Mouse (Mus musculus) hindbrain, embryonic 14.5 days (tissue): Measurements from ENCODE around the gene Prom1. TPM values are rescaled to one million over a fixed set of nuclear protein-coding genes. Genes with fewer than 3 reads are reported as not detected.

ENCODE experiments used
- ATAC-seq: fragments of 200-750 bp; cut with Nextera tagmentation; 2 replicates; pipeline ENCODE4 v1.8.0; 2017; ENCODE audit warnings: moderate number of reproducible peaks, mild to moderate bottlenecking, moderate TSS enrichment, moderate library complexity; ENCODE audit not compliant: low FRiP score
- DNase-seq: peaks from one replicate; pipeline ENCODE4 v3.0.0-alpha.2; 2015; ENCODE audit warnings: low spot score
- H3K27ac ChIP-seq: fragments of 300-500 bp; sonication (generic); 2 replicates; pipeline ENCODE4 v1.5.1; 2014; ENCODE audit warnings: mild to moderate bottlenecking, moderate library complexity
- H3K27me3 ChIP-seq: fragments of 300-500 bp; sonication (generic); 2 replicates; pipeline ENCODE4 v1.6.1; 2014; ENCODE audit warnings: mild to moderate bottlenecking, low read length, mixed read lengths; ENCODE audit not compliant: control insufficient read depth, insufficient read depth
- H3K36me3 ChIP-seq: fragments of 300-500 bp; sonication (generic); replicated peaks from 2 replicates; pipeline ENCODE4 v1.6.1; 2014; ENCODE audit not compliant: control insufficient read depth, insufficient read depth
- H3K4me1 ChIP-seq: fragments of 300-500 bp; sonication (generic); replicated peaks from 2 replicates; pipeline ENCODE4 v1.6.1; 2014; ENCODE audit warnings: antibody characterized with exemption, low read length, mixed read lengths; ENCODE audit not compliant: control insufficient read depth, insufficient read depth
- H3K4me2 ChIP-seq: fragments of 300-500 bp; sonication (generic); replicated peaks from 2 replicates; pipeline ENCODE4 v1.6.1; 2014; ENCODE audit warnings: mild to moderate bottlenecking, moderate library complexity
- H3K4me3 ChIP-seq: fragments of 300-500 bp; sonication (generic); replicated peaks from 2 replicates; pipeline ENCODE4 v1.5.1; 2014; ENCODE audit warnings: mild to moderate bottlenecking, low read length
- H3K9ac ChIP-seq: fragments of 300-500 bp; sonication (generic); 2 replicates; pipeline ENCODE4 v1.6.1; 2014
- H3K9me3 ChIP-seq: fragments of 300-500 bp; sonication (generic); 2 replicates; pipeline ENCODE4 v1.6.1; 2016; ENCODE audit warnings: low read length; ENCODE audit not compliant: control insufficient read depth
- WGBS: fragments of 180-500 bp; shearing (Covaris S2); extraction: QIAGEN DNeasy Blood & Tissue Kit; methylation state at CpG from one replicate; pipeline ENCODE4 v1.1.7; 2014; 5-methylcytosine and 5-hydroxymethylcytosine counted together
- polyA plus RNA-seq: library from polyadenylated mRNA; unstranded; fragments of >200 nt; fragmentation: Nextera tagmentation; extraction: Ambion mirVana; gene quantifications from 2 replicates; pipeline ENCODE4 v1.2.1, GENCODE M21; 2014

Prom1 gene
- polyA plus RNA-seq, 1 experiment from 2014 or later: 42.6 TPM

GRCm38 (mm10) chr5:44087034-44087433 is 14.8 kb downstream of the Prom1 start:
- Histone ChIP-seq H3K36me3 (no peaks in the 10 kb centered on the region), H3K27me3 (no peaks in the 10 kb centered on the region), H3K9me3 (no peaks in the 10 kb centered on the region), H3K9ac (no peak overlapping the region), H3K27ac (no peak overlapping the region), H3K4me1 (no peaks in the 10 kb centered on the region), H3K4me3 (no peak overlapping the region), H3K4me2 (no peak overlapping the region)
- DNase-seq (no peak), ATAC-seq (no peak)
- 61% methylated on average over 5 of the region's 5 CpGs for WGBS

DNA sequence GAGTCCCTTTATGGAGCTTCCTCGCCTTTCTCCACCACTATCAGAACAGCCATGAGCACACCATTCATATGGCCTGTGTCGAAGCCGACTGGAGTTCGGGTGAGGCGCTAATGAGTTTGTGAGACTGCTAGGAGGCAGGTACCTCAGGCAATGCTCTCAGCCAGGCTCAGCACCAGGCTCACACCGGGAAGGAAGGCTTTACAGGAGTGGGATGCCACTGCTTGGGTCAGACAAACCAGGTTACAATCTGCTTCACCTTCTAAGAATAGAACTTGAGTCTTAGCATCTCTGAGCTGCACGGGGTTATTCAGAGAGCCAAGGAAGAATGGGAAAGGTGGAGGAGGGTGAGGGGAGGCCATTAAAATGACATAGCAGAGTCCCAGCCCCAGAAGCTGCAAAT is 16.0 kb downstream of the Prom1 start:
- H3K27me3 ChIP-seq: no peaks in the 10 kb centered on the region
- no peak overlapping the region for H3K27ac ChIP-seq
- ATAC-seq (no peak), DNase-seq (no peak)
- no peaks in the 10 kb centered on the region for H3K36me3 ChIP-seq
- no peak overlapping the region for H3K4me2 ChIP-seq
- H3K4me3 ChIP-seq: no peak overlapping the region
- no peak overlapping the region for H3K9ac ChIP-seq
- H3K4me1 ChIP-seq: no peaks in the 10 kb centered on the region
- H3K9me3 ChIP-seq: no peaks in the 10 kb centered on the region
- 93% methylated on average over 7 of the region's 7 CpGs for WGBS

DNA sequence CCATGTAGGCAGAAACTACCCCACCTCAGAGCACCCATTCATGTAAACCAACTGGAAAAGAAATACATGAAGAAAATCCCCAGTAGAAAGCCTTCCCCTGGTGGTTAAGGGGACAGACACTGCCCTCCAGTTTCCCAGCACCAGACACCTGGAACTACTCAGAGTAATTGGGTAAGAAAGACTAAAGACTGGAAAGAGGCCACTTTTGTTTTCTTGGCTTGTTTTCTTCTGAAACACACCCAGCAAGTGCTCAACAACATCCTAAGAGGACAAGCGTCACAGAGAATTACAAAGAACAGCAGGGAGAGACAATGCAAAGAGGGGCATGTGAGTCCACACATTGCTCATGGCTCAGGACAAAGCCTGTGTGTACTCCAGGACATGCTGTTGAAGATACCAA is 20.7 kb downstream of the Prom1 start:
- no peak for DNase-seq
- WGBS: 54% methylated on average over 1 of the region's 1 CpGs
- no peak overlapping the region for H3K27ac ChIP-seq
- H3K27me3 ChIP-seq: no peaks in the 10 kb centered on the region
- no peak overlapping the region for H3K4me3 ChIP-seq
- H3K36me3 ChIP-seq: no peaks in the 10 kb centered on the region
- H3K9me3 ChIP-seq: no peaks in the 10 kb centered on the region
- H3K9ac ChIP-seq: no peak overlapping the region
- H3K4me1 ChIP-seq: no peaks in the 10 kb centered on the region
- H3K4me2 ChIP-seq: no peak overlapping the region
- no peak for ATAC-seq

GRCm38 (mm10) chr5:44080276-44081054 is 21.4 kb downstream of the Prom1 start:
- Histone ChIP-seq H3K4me1 (no peaks in the 10 kb centered on the region), H3K4me2 (no peak overlapping the region)

DNA sequence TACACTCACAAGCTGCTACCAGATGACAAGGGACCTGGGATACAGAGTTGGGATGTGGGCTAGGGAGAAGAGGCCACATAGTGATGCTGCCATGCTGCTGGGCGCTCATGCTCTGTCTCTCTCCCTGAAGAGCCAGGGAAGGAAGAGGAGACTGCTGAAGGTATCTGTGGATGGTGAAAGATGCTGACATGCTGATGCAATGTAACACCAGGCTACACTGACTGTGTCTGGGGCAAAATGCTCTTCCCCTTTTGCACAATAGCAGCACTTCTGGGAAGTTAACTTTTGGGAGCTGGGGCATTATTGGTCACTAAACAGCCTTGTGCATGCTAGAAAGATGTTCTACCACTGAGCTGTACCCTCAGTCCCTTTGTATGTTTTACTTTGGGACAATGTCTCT is 26.4 kb downstream of the Prom1 start:
- Histone ChIP-seq H3K4me3 (no peak overlapping the region), H3K27ac (no peak overlapping the region), H3K4me1 (no peaks in the 10 kb centered on the region), H3K9me3 (no peaks in the 10 kb centered on the region), H3K27me3 (no peaks in the 10 kb centered on the region), H3K9ac (no peak overlapping the region), H3K4me2 (no peak overlapping the region), H3K36me3 (no peaks in the 10 kb centered on the region)
- ATAC-seq: no peak
- DNase-seq: no peak
- WGBS: 100% methylated on average over 1 of the region's 1 CpGs

More at GRCm38 (mm10) chr5:44080276-44081054, 21.4 kb downstream of the Prom1 start:
- Histone ChIP-seq H3K27me3 (no peaks in the 10 kb centered on the region), H3K4me3 (no peak overlapping the region), H3K9me3 (no peaks in the 10 kb centered on the region), H3K36me3 (no peaks in the 10 kb centered on the region), H3K9ac (no peak overlapping the region), H3K27ac (no peak overlapping the region)
- ATAC-seq: no peak
- DNase-seq: no peak
- WGBS: 77% methylated on average over 8 of the region's 8 CpGs

DNA sequence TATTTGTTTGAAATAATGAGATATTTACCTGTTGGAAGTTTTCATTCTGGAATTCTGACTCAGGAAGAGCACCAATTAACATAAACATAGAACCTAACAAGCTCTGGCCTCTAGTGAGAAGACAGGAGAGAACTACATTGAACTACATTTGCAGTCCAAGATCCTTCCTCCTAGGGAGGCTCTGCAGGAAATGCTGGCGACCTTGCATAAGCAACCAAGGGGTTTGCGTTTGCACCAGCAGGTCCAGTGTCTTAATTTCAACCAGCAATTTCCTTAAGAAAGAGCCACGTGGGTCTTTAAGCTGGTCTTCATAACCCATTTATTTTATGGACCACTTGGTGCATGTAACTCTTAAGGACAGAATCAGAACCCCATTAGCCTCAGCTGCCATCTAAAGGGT is 28.2 kb downstream of the Prom1 start:
- 78% methylated on average over 3 of the region's 3 CpGs for WGBS
- no peak for ATAC-seq
- Histone ChIP-seq H3K36me3 (no peaks in the 10 kb centered on the region), H3K27ac (no peak overlapping the region), H3K27me3 (no peaks in the 10 kb centered on the region), H3K4me2 (no peak overlapping the region), H3K4me3 (no peak overlapping the region), H3K9ac (no peak overlapping the region), H3K9me3 (no peaks in the 10 kb centered on the region), H3K4me1 (no peaks in the 10 kb centered on the region)
- no peak for DNase-seq

DNA sequence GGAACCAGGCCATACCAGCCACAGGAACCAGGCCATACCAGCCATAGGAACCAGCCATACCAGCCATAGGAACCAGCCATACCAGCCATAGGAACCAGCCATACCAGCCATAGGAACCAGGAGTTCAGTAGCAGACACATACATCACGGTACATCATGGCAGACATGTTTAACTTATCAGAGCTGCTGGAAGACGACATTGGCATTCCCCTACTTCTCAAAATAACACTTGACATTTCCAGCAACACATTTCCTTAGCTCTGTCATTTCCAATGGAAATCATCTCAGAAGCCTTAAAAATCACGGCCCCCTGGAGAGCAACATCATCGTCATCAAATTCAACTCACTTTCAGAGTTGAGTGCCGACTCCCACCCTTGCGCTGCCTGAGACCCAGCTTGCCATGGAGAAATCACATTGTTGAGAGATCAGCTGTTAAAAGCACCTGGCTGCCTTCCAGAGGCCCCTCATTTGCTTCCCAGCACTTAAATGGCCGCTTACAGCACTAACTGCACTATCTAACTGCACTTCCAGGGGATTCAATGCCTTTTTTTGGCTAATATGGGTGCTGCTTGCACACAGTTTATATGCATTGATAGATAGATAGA is 31.2 kb downstream of the Prom1 start:
- Histone ChIP-seq H3K36me3 (no peaks in the 10 kb centered on the region), H3K4me2 (no peak overlapping the region), H3K27ac (no peak overlapping the region), H3K4me3 (no peak overlapping the region), H3K9ac (no peak overlapping the region), H3K4me1 (no peaks in the 10 kb centered on the region), H3K9me3 (no peaks in the 10 kb centered on the region), H3K27me3 (no peaks in the 10 kb centered on the region)
- WGBS: 77% methylated on average over 7 of the region's 7 CpGs
- ATAC-seq: no peak
- DNase-seq: no peak

DNA sequence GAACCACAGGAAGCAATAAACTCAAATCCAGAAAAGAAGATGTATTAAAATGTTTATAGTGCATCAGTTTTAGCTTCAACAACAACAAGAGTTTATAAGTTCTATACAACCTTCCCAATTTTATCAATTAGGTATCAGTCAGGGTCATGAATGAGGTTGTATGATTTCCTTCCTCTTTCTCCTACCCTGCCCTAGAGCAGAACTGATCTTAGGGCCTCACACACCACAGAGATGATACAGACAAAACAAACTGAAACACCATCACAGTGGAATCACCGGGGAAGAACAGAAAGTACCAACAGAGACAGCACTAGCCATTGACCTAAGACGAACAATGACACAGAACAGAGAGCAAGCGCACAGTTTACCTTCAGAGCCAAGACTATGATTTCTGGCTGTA is 43.6 kb downstream of the Prom1 start:
- H3K9ac ChIP-seq: no peak overlapping the region
- H3K27me3 ChIP-seq: no peaks in the 10 kb centered on the region
- H3K36me3 ChIP-seq: no peaks in the 10 kb centered on the region
- no peak for ATAC-seq
- no peak for DNase-seq
- 97% methylated on average over 3 of the region's 3 CpGs for WGBS
- no peaks in the 10 kb centered on the region for H3K4me1 ChIP-seq
- no peaks in the 10 kb centered on the region for H3K9me3 ChIP-seq
- H3K27ac ChIP-seq: no peak overlapping the region
- no peak overlapping the region for H3K4me2 ChIP-seq
- no peak overlapping the region for H3K4me3 ChIP-seq

DNA sequence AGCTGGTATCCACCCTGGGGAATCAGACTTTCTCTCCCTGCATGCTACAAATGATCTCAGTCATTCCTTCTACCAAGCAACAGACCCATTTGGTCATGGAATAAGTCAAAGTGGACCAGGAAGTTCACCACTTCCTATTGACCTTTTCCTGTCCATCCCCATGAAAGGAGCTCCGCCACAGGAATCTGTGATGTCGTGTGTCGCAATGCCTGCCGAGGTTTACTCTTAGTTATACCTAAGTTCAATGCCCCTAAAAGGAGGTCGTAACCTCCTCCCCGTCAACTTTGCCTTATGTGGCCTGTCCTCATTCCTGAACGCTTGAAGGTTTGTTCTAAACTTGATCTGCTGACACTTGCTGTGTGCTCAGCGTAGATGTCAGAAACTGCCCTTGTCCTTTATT is 51.6 kb downstream of the Prom1 start:
- DNase-seq (no peak), ATAC-seq (no peak)
- Histone ChIP-seq H3K36me3 (0 out of 2 replicates have a peak, but pooled peaks cover 2% of the 10 kb centered on the region), H3K27ac (no peak overlapping the region), H3K9ac (no peak overlapping the region), H3K4me3 (no peak overlapping the region), H3K4me1 (no peaks in the 10 kb centered on the region), H3K9me3 (no peaks in the 10 kb centered on the region), H3K4me2 (no peak overlapping the region), H3K27me3 (no peaks in the 10 kb centered on the region)
- WGBS: 81% methylated on average over 8 of the region's 8 CpGs
